Mouse (Mus musculus) MEL (cell line): ENCODE measurements around the gene Map3k12. TPM values are rescaled to one million over a fixed set of nuclear protein-coding genes. Genes with fewer than 3 reads are reported as not detected.

Experiments
- DNase-seq: peaks from one replicate; pipeline ENCODE4 v3.0.0; 2011; ENCODE audit warnings: low read depth, low spot score
- H3K27ac ChIP-seq: 2 replicates; pipeline ENCODE4 v1.5.1; 2012; ENCODE audit warnings: low read depth, mild to moderate bottlenecking, control low read depth, low read length, moderate library complexity; ENCODE audit not compliant: control insufficient read depth
- H3K27me3 ChIP-seq, 2 experiments: fragments of 150-350 bp in 1 of 2; sonication (generic) in 1 of 2; 2 replicates each; pipeline ENCODE4 v1.6.1; 2012; ENCODE audit warnings: low read length in 2 of 2, mild to moderate bottlenecking in 2 of 2, improper control_type of control experiment in 1 of 2, moderate library complexity in 1 of 2; ENCODE audit not compliant: insufficient read depth in 2 of 2, control insufficient read depth in 1 of 2
- H3K36me3 ChIP-seq, 2 experiments: 2 replicates each; pipeline ENCODE4 v1.6.1; 2012 to 2014; ENCODE audit warnings: low read length in 2 of 2, improper control_type of control experiment in 1 of 2, inconsistent platforms in 1 of 2, mild to moderate bottlenecking in 1 of 2; ENCODE audit not compliant: insufficient read depth in 2 of 2, control insufficient read depth in 1 of 2
- H3K4me1 ChIP-seq, 2 experiments: fragments of 150-350 bp in 1 of 2; sonication (generic) in 1 of 2; 2 replicates each; pipeline ENCODE4 v1.6.1; 2012; ENCODE audit warnings: low read length in 2 of 2, improper control_type of control experiment in 1 of 2, mild to moderate bottlenecking in 1 of 2; ENCODE audit not compliant: insufficient read depth in 2 of 2, control insufficient read depth in 1 of 2
- H3K4me3 ChIP-seq, 2 experiments: fragments of 150-350 bp in 1 of 2; sonication (generic) in 1 of 2; 2 replicates each; pipeline ENCODE4 v1.5.1; 2012; ENCODE audit warnings: low read depth in 2 of 2, low read length in 2 of 2, mild to moderate bottlenecking in 2 of 2, moderate library complexity in 2 of 2, control low read depth in 1 of 2, improper control_type of control experiment in 1 of 2; ENCODE audit not compliant: control insufficient read depth in 1 of 2, insufficient read depth in 1 of 2
- H3K79me2 ChIP-seq: 2 replicates; pipeline ENCODE4 v1.6.1; 2012; ENCODE audit warnings: mild to moderate bottlenecking, low read length, moderate library complexity; ENCODE audit not compliant: control insufficient read depth, poor library complexity, insufficient read depth
- H3K9ac ChIP-seq: 2 replicates; pipeline ENCODE4 v1.6.1; 2012; ENCODE audit warnings: low read depth, mild to moderate bottlenecking, control low read depth, low read length, moderate library complexity; ENCODE audit not compliant: control insufficient read depth, poor library complexity, severe bottlenecking
- H3K9me3 ChIP-seq: fragments of 150-350 bp; sonication (generic); replicated peaks from 2 replicates; pipeline ENCODE4 v1.6.1; 2012; ENCODE audit warnings: mild to moderate bottlenecking, low read length, improper control_type of control experiment, moderate library complexity; ENCODE audit not compliant: insufficient read depth
- BHLHE40 ChIP-seq: IDR thresholded peaks from 2 replicates; pipeline ENCODE4 v1.6.1; 2012; ENCODE audit warnings: low read depth, mild to moderate bottlenecking, inconsistent platforms, low read length, improper control_type of control experiment, borderline replicate concordance
- CHD2 ChIP-seq: IDR thresholded peaks from 2 replicates; pipeline ENCODE4 v1.6.1; 2011; ENCODE audit warnings: low read length, improper control_type of control experiment
- CTCF ChIP-seq, 3 experiments: IDR thresholded peaks in 2 of 3; conservative IDR thresholded peaks in 1 of 3; 2 replicates each; pipeline ENCODE4 v1.5.1; 2011 to 2012; ENCODE audit warnings: low read length in 3 of 3, low read depth in 2 of 3, mild to moderate bottlenecking in 2 of 3, improper control_type of control experiment in 1 of 3, inconsistent platforms in 1 of 3, mixed read lengths in 1 of 3, moderate library complexity in 1 of 3; ENCODE audit not compliant: control insufficient read depth in 1 of 3, insufficient read depth in 1 of 3, poor library complexity in 1 of 3, severe bottlenecking in 1 of 3
- E2F4 ChIP-seq: IDR thresholded peaks from 2 replicates; pipeline ENCODE4 v1.6.1; 2011; ENCODE audit warnings: low read depth, low read length, improper control_type of control experiment, borderline replicate concordance
- GATA1 ChIP-seq: IDR thresholded peaks from 2 replicates; pipeline ENCODE4 v1.6.1; 2011; ENCODE audit warnings: low read depth, low read length, improper control_type of control experiment
- JUND ChIP-seq: IDR thresholded peaks from 2 replicates; pipeline ENCODE4 v1.6.1; 2011; ENCODE audit warnings: low read depth, mild to moderate bottlenecking, improper control_type of control experiment, low read length
- MAZ ChIP-seq: IDR thresholded peaks from 2 replicates; pipeline ENCODE4 v1.6.1; 2012; ENCODE audit warnings: low read depth, mild to moderate bottlenecking, inconsistent platforms, low read length, improper control_type of control experiment
- MEF2A ChIP-seq: IDR thresholded peaks from 2 replicates; pipeline ENCODE4 v1.6.1; 2014; ENCODE audit warnings: low read depth, mild to moderate bottlenecking, inconsistent platforms, low read length, improper control_type of control experiment; ENCODE audit not compliant: poor library complexity, insufficient replicate concordance, severe bottlenecking; ENCODE audit errors: extremely low read depth
- NELFE ChIP-seq: IDR thresholded peaks from 2 replicates; pipeline ENCODE4 v1.6.1; 2011; ENCODE audit warnings: low read depth, low read length, improper control_type of control experiment
- NRF1 ChIP-seq: IDR thresholded peaks from 2 replicates; pipeline ENCODE4 v1.6.1; 2014; ENCODE audit warnings: low read depth, mild to moderate bottlenecking, inconsistent platforms, low read length, improper control_type of control experiment, moderate library complexity; ENCODE audit not compliant: poor library complexity, insufficient read depth, severe bottlenecking
- POLR2A ChIP-seq, 2 experiments: IDR thresholded peaks; 2 replicates each; pipeline ENCODE4 v1.6.1; 2011 to 2012; ENCODE audit warnings: low read length in 2 of 2, mild to moderate bottlenecking in 2 of 2, control low read depth in 1 of 2, improper control_type of control experiment in 1 of 2, low read depth in 1 of 2, moderate library complexity in 1 of 2; ENCODE audit not compliant: control insufficient read depth in 1 of 2, insufficient read depth in 1 of 2, poor library complexity in 1 of 2
- POLR2AphosphoS5 ChIP-seq: IDR thresholded peaks from 2 replicates; pipeline ENCODE4 v1.6.1; 2012; ENCODE audit warnings: low read depth, borderline replicate concordance, mild to moderate bottlenecking, inconsistent platforms, low read length, moderate library complexity, mixed read lengths
- RAD21 ChIP-seq: IDR thresholded peaks from 2 replicates; pipeline ENCODE4 v1.6.1; 2011; ENCODE audit warnings: mild to moderate bottlenecking, low read depth, low read length, improper control_type of control experiment
- SIN3A ChIP-seq: IDR thresholded peaks from 2 replicates; pipeline ENCODE4 v1.6.1; 2012; ENCODE audit warnings: low read length, improper control_type of control experiment, inconsistent platforms
- SMC3 ChIP-seq: IDR thresholded peaks from 2 replicates; pipeline ENCODE4 v1.6.1; 2011; ENCODE audit warnings: low read depth, low read length, improper control_type of control experiment
- TAL1 ChIP-seq: IDR thresholded peaks from 2 replicates; pipeline ENCODE4 v1.6.1; 2012; ENCODE audit warnings: mild to moderate bottlenecking, inconsistent platforms, low read length, moderate library complexity, mixed read lengths
- UBTF ChIP-seq: IDR thresholded peaks from 2 replicates; pipeline ENCODE4 v1.6.1; 2012; ENCODE audit warnings: low read depth, mild to moderate bottlenecking, inconsistent platforms, low read length, improper control_type of control experiment, moderate library complexity, borderline replicate concordance; ENCODE audit not compliant: insufficient read depth
- ZC3H11A ChIP-seq: IDR thresholded peaks from 2 replicates; pipeline ENCODE4 v1.6.1; 2012; ENCODE audit warnings: low read depth, mild to moderate bottlenecking, inconsistent platforms, low read length, improper control_type of control experiment
- ZKSCAN1 ChIP-seq: IDR thresholded peaks from 2 replicates; pipeline ENCODE4 v1.6.1; 2012; ENCODE audit warnings: low read depth, mild to moderate bottlenecking, inconsistent platforms, low read length, improper control_type of control experiment, moderate library complexity
- ZNF384 ChIP-seq: IDR thresholded peaks from 2 replicates; pipeline ENCODE4 v1.6.1; 2012; ENCODE audit warnings: low read depth, mild to moderate bottlenecking, inconsistent platforms, low read length, improper control_type of control experiment
- polyA plus RNA-seq, 2 experiments: library from polyadenylated mRNA; stranded (reverse) in 1 of 2; unstranded in 1 of 2; fragments of >175 nt in 1 of 2; fragments of >200 nt in 1 of 2; gene quantifications; 2 replicates each; pipeline versions ENCODE4 v1.2.1 to v1.2.4; 2012; ENCODE audit warnings: low replicate concordance in 2 of 2, low read depth in 1 of 2; ENCODE audit not compliant: insufficient read length in 2 of 2, insufficient read depth in 1 of 2, missing spikeins in 1 of 2
- total RNA-seq: library from RNA; depleted of rRNA; stranded (reverse); fragments of 300-350 nt; gene quantifications from 2 replicates; pipeline ENCODE4 v1.2.3, GENCODE M21; 2012

The Map3k12 gene
- total and polyA plus RNA-seq, 3 experiments, result 1.7 to 2.8 TPM; not detected in 1

GRCm38 (mm10) chr15:102527936-102528335 lies 11.1 kb upstream of the Map3k12 start:
- no peaks in the 10 kb centered on the region for H3K27me3 ChIP-seq
- TF ChIP-seq POLR2AphosphoS5 (no peak), CHD2 (no peak), SMC3 (peak; percentile 46), ZNF384 (peak; percentile 53), CTCF (IDR thresholded peaks at IDR 0.05 in 2 of 3, conservative IDR thresholded peaks at IDR 0.05 in 1 of 3; ENCODE audit: control insufficient read depth in 1 of 3, insufficient read depth in 1 of 3, low read depth in 2 of 3, low read length in 3 of 3, poor library complexity in 1 of 3, severe bottlenecking in 1 of 3) (peak; percentile 73 to 81 (median 73)), ZC3H11A (0 out of 2 replicates have a peak, but pooled peaks have one; percentile 34), RAD21 (peak; percentile 66)
- H3K4me3 ChIP-seq, result no peak overlapping the region
- H3K79me2 ChIP-seq, result no peaks in the 10 kb centered on the region
- DNase-seq, result peak; percentile 65
- no peaks in the 10 kb centered on the region for H3K9me3 ChIP-seq
- H3K36me3 ChIP-seq, result peaks cover 0 to 12% of the 10 kb centered on the region in 2 experiments; a peak in 2 of 4 replicates
- H3K27ac ChIP-seq, result no peak overlapping the region
- H3K4me1 ChIP-seq, result no peaks in the 10 kb centered on the region
- H3K9ac ChIP-seq, result no peak overlapping the region

- Histone ChIP-seq H3K9me3 (no peaks in the 10 kb centered on the region), H3K4me3 (no peak overlapping the region), H3K79me2 (no peaks in the 10 kb centered on the region), H3K27me3 (no peaks in the 10 kb centered on the region), H3K36me3 (peaks cover 1 to 9% of the 10 kb centered on the region in 2 experiments), H3K27ac (no peak overlapping the region), H3K9ac (no peak overlapping the region), H3K4me1 (no peaks in the 10 kb centered on the region)
- DNase-seq, result no peak
- TF ChIP-seq MAZ (no peak), CHD2 (no peak), CTCF (IDR thresholded peaks at IDR 0.05 in 2 of 3, conservative IDR thresholded peaks at IDR 0.05 in 1 of 3; ENCODE audit: control insufficient read depth in 1 of 3, insufficient read depth in 1 of 3, low read depth in 2 of 3, low read length in 3 of 3, poor library complexity in 1 of 3, severe bottlenecking in 1 of 3) (no peak), SIN3A (no peak), POLR2AphosphoS5 (no peak), ZNF384 (no peak), GATA1 (no peak)
Measured at GRCm38 (mm10) chr15:102526111-102527002, 9.5 kb upstream of the Map3k12 start.

GRCm38 (mm10) chr15:102524892-102525485 lies 8.1 kb upstream of the Map3k12 start, which contains the start of gene Npff:
Npff (minus strand) TSS chr15:102524942.
- H3K36me3 ChIP-seq, result peaks cover 5 to 15% of the 10 kb centered on the region in 2 experiments
- H3K27ac ChIP-seq, result no peak within 1 kb of the TSS
- H3K27me3 ChIP-seq, result no peaks in the 10 kb centered on the region
- TF ChIP-seq E2F4 (no peak), ZKSCAN1 (no peak), UBTF (no peak), JUND (peak; percentile 78), POLR2A (IDR thresholded peaks at IDR 0.05; ENCODE audit: control insufficient read depth in 1 of 2, insufficient read depth in 1 of 2, low read depth in 1 of 2, low read length in 2 of 2, poor library complexity in 1 of 2) (0 out of 4 replicates have a peak, but pooled peaks of 1 of the 2 experiments have one; percentile 47), ZC3H11A (peak; percentile 95), CTCF (IDR thresholded peaks at IDR 0.05 in 2 of 3, conservative IDR thresholded peaks at IDR 0.05 in 1 of 3; ENCODE audit: control insufficient read depth in 1 of 3, insufficient read depth in 1 of 3, low read depth in 2 of 3, low read length in 3 of 3, poor library complexity in 1 of 3, severe bottlenecking in 1 of 3) (peak; percentile 98 to 100 (median 99)), BHLHE40 (peak; percentile 44; the same call in 1 of the 2 replicates), TAL1 (no peak), NRF1 (no peak), GATA1 (no peak), NELFE (no peak), MEF2A (0 out of 2 replicates have a peak, but pooled peaks have one; percentile 35)

More at GRCm38 (mm10) chr15:102524892-102525485, 8.1 kb upstream of the Map3k12 start, which contains the start of gene Npff:
- Histone ChIP-seq H3K9ac (no peak within 1 kb of the TSS), H3K4me3 (no peak within 1 kb of the TSS), H3K79me2 (peaks cover 8% of the 10 kb centered on the region; the same call in 1 of the 2 replicates), H3K9me3 (no peaks in the 10 kb centered on the region), H3K4me1 (peaks cover 5 to 12% of the 10 kb centered on the region in 2 experiments; a peak in 3 of 4 replicates)
- DNase-seq, result peak; percentile 90
